Mouse (Mus musculus): Measurements from ENCODE around the gene Fam3c. TPM values are rescaled to one million over a fixed set of nuclear protein-coding genes. Genes with fewer than 3 reads are reported as not detected.

Fam3c gene
- polyA plus RNA-seq, 1 experiment from 2014 or later = 65.0 TPM

DNA sequence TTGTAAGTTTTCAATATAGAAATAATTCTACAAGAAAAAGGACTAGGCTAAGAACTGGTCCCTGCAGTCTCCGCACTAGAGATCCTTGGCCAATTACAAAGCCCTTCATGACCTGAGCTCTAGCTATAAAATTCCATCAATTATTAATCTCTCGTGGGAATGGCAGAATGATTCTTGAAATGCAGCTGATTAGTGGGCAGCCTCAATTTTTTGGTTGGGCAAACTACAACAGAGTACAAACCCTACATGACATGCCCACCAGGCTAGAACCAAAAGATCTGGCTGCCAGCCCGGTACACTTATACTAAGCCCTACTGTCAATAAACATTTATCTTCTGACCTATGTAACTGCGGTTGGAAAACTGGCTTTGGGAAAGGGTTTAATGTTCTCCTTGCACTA, 29.0 kb downstream of the Fam3c start:
- WGBS = 36% methylated on average over 4 of the region's 4 CpGs
- no peak overlapping the region for H3K4me2 ChIP-seq (ENCODE audit: low read length)
- no peaks in the 10 kb centered on the region for H3K27me3 ChIP-seq (ENCODE audit: insufficient read depth, low read length)
- no peak for TF ChIP-seq CTCF (IDR thresholded peaks at IDR 0.05; ENCODE audit: low read depth)
- peak overlapping the region; percentile 62; the same call in 1 of the 2 replicates for H3K27ac ChIP-seq
- peak; percentile 57; the same call in 1 of the 2 replicates for ATAC-seq (replicated peaks; ENCODE audit: low FRiP score, low read depth)
- DNase-seq (ENCODE audit: low spot score) = peak; percentile 32
- peaks cover 4% of the 10 kb centered on the region; the same call in 1 of the 2 replicates for H3K4me1 ChIP-seq (replicated peaks; ENCODE audit: insufficient read depth, low read length)
- H3K9me3 ChIP-seq (replicated peaks; ENCODE audit: low read length) = no peaks in the 10 kb centered on the region
- no peaks in the 10 kb centered on the region for H3K36me3 ChIP-seq (ENCODE audit: insufficient read depth, low read length)
- no peak overlapping the region for H3K4me3 ChIP-seq (replicated peaks; ENCODE audit: low read depth, low read length)
- H3K9ac ChIP-seq (ENCODE audit: low read depth, low read length) = no peak overlapping the region

DNA sequence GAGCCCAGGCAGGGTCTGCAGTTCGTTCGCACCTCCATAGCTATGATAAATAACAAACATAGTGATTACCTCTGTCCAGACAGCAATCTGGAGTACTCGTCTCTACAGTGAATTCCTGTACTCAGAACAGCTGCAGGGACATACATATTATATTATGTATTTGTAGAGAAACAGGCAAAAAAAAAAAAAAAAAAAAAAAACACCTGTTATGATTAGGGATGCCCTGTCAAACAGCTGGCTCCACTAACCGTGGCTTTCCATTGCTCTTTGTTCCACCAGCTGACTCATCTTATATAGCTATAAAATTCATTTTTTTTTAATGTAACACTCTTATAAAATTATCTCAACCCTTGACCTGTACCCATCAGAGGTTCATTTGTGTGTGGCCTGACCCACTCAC, 29.8 kb downstream of the Fam3c start:
- Histone ChIP-seq H3K27ac (0 out of 2 replicates have a peak overlapping the region, but pooled peaks have one; percentile 8), H3K4me1 (replicated peaks; ENCODE audit: insufficient read depth, low read length) (peaks cover 4% of the 10 kb centered on the region; the same call in 1 of the 2 replicates), H3K9me3 (replicated peaks; ENCODE audit: low read length) (no peaks in the 10 kb centered on the region), H3K4me2 (ENCODE audit: low read length) (no peak overlapping the region), H3K27me3 (ENCODE audit: insufficient read depth, low read length) (no peaks in the 10 kb centered on the region), H3K36me3 (ENCODE audit: insufficient read depth, low read length) (no peaks in the 10 kb centered on the region), H3K4me3 (replicated peaks; ENCODE audit: low read depth, low read length) (no peak overlapping the region), H3K9ac (ENCODE audit: low read depth, low read length) (no peak overlapping the region)
- DNase-seq (ENCODE audit: low spot score) (no peak), ATAC-seq (replicated peaks; ENCODE audit: low FRiP score, low read depth) (no peak)
- WGBS = 80% methylated on average over 4 of the region's 4 CpGs
- TF ChIP-seq CTCF (IDR thresholded peaks at IDR 0.05; ENCODE audit: low read depth) = no peak

DNA sequence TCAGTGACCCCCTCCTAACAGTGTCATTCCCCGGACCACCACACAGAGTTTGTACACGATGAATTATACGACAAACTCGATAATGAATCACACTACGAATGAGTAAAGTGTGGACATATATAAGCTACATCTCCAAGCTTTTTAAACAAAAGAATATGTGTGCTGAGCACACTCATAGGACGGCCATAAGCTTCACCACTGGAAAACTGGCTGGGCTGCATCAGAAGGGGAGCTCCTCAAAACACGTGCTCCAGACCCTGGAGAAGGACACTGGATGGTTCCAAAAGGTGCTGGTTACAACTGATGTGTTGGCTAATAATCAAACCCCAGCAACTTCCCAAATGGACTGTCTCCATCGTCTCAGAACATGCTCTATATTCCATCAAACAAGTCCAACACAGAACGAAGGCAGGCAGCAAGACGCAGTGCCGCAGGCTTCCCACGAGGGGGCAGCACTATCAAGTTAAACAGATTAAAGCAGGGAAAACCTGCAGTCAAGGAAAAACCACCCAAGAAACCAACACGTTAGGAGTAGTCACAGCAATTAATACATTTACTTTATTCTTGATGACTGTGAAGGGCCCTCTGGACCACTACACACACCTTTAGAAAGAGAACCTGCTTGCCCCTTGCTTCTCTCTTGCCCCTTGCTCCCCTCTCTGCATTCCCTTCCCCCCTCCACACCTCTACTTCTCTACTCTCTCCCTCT, 30.5 kb downstream of the Fam3c start:
- H3K4me3 ChIP-seq (replicated peaks; ENCODE audit: low read depth, low read length) = no peak overlapping the region
- H3K9me3 ChIP-seq (replicated peaks; ENCODE audit: low read length) = no peaks in the 10 kb centered on the region
- H3K9ac ChIP-seq (ENCODE audit: low read depth, low read length) = no peak overlapping the region
- H3K27ac ChIP-seq = no peak overlapping the region
- H3K4me1 ChIP-seq (replicated peaks; ENCODE audit: insufficient read depth, low read length) = peaks cover 4% of the 10 kb centered on the region; the same call in 1 of the 2 replicates
- 0 out of 2 replicates have a peak, but pooled peaks have one; percentile 25 for ATAC-seq (replicated peaks; ENCODE audit: low FRiP score, low read depth)
- peak; percentile 93 for TF ChIP-seq CTCF (IDR thresholded peaks at IDR 0.05; ENCODE audit: low read depth)
- 53% methylated on average over 13 of the region's 13 CpGs for WGBS
- no peaks in the 10 kb centered on the region for H3K27me3 ChIP-seq (ENCODE audit: insufficient read depth, low read length)
- DNase-seq (ENCODE audit: low spot score) = peak; percentile 77
- no peaks in the 10 kb centered on the region for H3K36me3 ChIP-seq (ENCODE audit: insufficient read depth, low read length)
- H3K4me2 ChIP-seq (ENCODE audit: low read length) = no peak overlapping the region

DNA sequence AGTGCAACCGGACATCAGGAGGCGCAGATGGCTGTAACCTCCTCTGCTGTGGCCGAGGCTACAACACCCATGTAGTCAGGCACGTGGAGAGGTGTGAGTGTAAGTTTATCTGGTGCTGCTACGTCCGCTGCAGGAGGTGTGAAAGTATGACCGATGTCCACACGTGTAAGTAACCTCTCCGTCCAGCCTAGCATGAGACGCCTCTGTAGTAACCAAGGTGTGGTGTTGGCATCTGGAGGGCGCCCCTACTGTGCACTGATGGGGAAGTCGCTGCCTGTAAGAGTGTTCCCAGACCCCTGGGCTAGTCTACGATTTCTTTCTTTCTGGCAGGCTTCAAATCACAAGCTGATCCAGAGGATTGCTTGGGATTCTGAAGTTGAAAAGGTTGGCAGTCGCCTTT, 58.0 kb downstream of the Fam3c start:
- no peak overlapping the region for H3K27ac ChIP-seq
- H3K4me2 ChIP-seq (ENCODE audit: low read length) = no peak overlapping the region
- H3K4me1 ChIP-seq (replicated peaks; ENCODE audit: insufficient read depth, low read length) = no peaks in the 10 kb centered on the region
- H3K27me3 ChIP-seq (ENCODE audit: insufficient read depth, low read length) = no peaks in the 10 kb centered on the region
- 42% methylated on average over 14 of the region's 14 CpGs for WGBS
- H3K9me3 ChIP-seq (replicated peaks; ENCODE audit: low read length) = no peaks in the 10 kb centered on the region
- no peak for TF ChIP-seq CTCF (IDR thresholded peaks at IDR 0.05; ENCODE audit: low read depth)
- ATAC-seq (replicated peaks; ENCODE audit: low FRiP score, low read depth) = no peak
- no peaks in the 10 kb centered on the region for H3K36me3 ChIP-seq (ENCODE audit: insufficient read depth, low read length)
- DNase-seq (ENCODE audit: low spot score) = no peak
- H3K9ac ChIP-seq (ENCODE audit: low read depth, low read length) = no peak overlapping the region
- no peak overlapping the region for H3K4me3 ChIP-seq (replicated peaks; ENCODE audit: low read depth, low read length)

DNA sequence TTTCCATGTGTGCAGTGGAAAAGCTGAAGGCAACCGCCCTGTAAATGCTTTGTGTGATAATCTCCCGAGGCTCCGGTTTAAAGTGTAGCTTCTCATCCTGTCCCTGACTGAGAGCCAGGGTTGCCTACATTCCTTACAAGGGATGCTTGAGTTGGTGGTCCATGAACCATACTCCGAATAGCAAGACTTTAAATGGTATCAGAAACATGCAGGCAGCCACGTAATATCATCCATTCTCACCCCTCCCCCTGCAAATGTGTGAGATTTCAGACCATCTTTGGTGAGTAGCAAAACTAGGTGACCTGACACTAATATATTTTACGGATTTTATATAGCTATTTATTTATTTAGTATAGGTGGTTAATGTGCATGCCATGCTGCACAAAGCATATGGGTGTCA, 59.0 kb downstream of the Fam3c start:
- Histone ChIP-seq H3K4me2 (ENCODE audit: low read length) (no peak overlapping the region), H3K9ac (ENCODE audit: low read depth, low read length) (no peak overlapping the region), H3K27me3 (ENCODE audit: insufficient read depth, low read length) (no peaks in the 10 kb centered on the region), H3K4me3 (replicated peaks; ENCODE audit: low read depth, low read length) (no peak overlapping the region), H3K27ac (no peak overlapping the region), H3K4me1 (replicated peaks; ENCODE audit: insufficient read depth, low read length) (no peaks in the 10 kb centered on the region), H3K36me3 (ENCODE audit: insufficient read depth, low read length) (no peaks in the 10 kb centered on the region), H3K9me3 (replicated peaks; ENCODE audit: low read length) (no peaks in the 10 kb centered on the region)
- DNase-seq (ENCODE audit: low spot score) = no peak
- WGBS = 59% methylated on average over 6 of the region's 6 CpGs
- no peak for TF ChIP-seq CTCF (IDR thresholded peaks at IDR 0.05; ENCODE audit: low read depth)
- ATAC-seq (replicated peaks; ENCODE audit: low FRiP score, low read depth) = no peak

DNA sequence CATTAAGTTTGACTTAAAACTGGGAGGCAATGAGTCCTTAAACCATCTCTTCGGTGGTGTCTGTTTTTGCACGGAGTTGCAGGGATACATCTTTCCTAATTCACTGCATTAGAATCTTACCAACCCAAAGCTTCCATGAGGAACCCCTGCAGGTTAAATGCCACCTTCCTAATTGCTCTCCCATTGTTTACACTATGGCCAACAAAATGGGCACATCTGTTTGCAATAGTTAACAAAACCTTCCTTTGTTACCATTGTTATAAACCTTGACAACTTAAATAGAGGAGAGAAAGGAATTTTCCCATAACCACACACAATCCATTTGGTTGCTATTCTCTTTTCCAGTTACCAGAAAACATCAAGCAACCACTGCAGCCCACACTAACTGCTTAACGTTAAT, 62.1 kb downstream of the Fam3c start:
- H3K9ac ChIP-seq (ENCODE audit: low read depth, low read length) = no peak overlapping the region
- ATAC-seq (replicated peaks; ENCODE audit: low FRiP score, low read depth) (no peak), DNase-seq (ENCODE audit: low spot score) (no peak)
- H3K9me3 ChIP-seq (replicated peaks; ENCODE audit: low read length) = no peaks in the 10 kb centered on the region
- H3K27ac ChIP-seq = no peak overlapping the region
- peaks cover 10% of the 10 kb centered on the region for H3K27me3 ChIP-seq (ENCODE audit: insufficient read depth, low read length)
- 73% methylated on average over 3 of the region's 3 CpGs for WGBS
- no peaks in the 10 kb centered on the region for H3K36me3 ChIP-seq (ENCODE audit: insufficient read depth, low read length)
- H3K4me1 ChIP-seq (replicated peaks; ENCODE audit: insufficient read depth, low read length) = 0 out of 2 replicates have a peak, but pooled peaks cover 4% of the 10 kb centered on the region
- no peak overlapping the region for H3K4me2 ChIP-seq (ENCODE audit: low read length)
- no peak for TF ChIP-seq CTCF (IDR thresholded peaks at IDR 0.05; ENCODE audit: low read depth)
- H3K4me3 ChIP-seq (replicated peaks; ENCODE audit: low read depth, low read length) = no peak overlapping the region

All from kidney, postnatal 0 days (tissue).